Mouse (Mus musculus): ENCODE data around the gene Clasrp.

DNA sequence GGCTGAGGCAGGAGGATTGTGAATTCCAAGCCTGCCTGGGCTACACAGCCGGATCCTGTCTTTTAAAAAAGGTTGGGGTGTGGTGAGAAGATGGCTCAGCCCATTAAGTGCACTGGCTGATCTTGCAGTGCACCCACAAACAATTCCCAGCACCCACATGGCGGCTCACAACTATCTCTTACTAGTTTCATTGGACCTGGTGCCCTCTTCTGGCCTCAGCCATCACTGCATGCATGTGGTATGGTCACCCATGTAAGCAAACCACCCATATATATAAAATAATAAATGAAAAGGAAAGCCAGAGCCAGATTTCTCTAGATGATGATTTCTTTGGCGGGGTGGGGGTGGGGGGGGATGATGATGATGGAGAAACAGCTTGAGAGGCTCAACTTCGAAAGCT, 39.8 kb downstream of the Clasrp start:
- TF ChIP-seq CTCF (IDR thresholded peaks at IDR 0.05; ENCODE audit: borderline replicate concordance, control insufficient read depth, extremely low read depth, insufficient read depth, low read length, poor library complexity) (no peak), POLR2A (IDR thresholded peaks at IDR 0.05; ENCODE audit: control insufficient read depth, extremely low read depth, insufficient read depth, low read length, poor library complexity) (no peak)
